Mouse (Mus musculus): ENCODE measurements around the gene Ttc39a.

Ttc39a gene

DNA sequence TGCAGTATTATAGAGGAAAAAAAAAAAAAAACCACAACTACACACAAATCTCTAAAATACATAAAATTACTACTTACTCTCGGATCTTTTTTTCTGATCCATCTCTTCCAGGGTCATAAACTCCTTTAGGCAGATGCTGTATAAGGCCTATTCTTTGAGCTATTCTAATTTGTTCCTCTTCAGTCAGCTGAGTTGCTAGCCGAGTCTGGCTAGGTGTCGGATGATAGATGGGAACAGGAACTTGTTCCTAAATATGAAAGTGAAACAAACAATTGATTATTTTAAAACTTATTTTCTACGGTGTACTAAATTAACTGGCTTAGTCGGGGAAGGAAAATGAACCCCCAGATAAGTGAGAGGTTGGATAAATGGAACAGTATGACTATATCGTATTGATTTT lies 50.4 kb downstream of the Ttc39a start:
- DNase-seq (ENCODE audit: low read depth, low spot score), result no peak

- no peak for DNase-seq (ENCODE audit: low read depth, low spot score)
Observed at GRCm38 (mm10) chr4:109460421-109461179, 54.2 kb downstream of the Ttc39a start.

DNA sequence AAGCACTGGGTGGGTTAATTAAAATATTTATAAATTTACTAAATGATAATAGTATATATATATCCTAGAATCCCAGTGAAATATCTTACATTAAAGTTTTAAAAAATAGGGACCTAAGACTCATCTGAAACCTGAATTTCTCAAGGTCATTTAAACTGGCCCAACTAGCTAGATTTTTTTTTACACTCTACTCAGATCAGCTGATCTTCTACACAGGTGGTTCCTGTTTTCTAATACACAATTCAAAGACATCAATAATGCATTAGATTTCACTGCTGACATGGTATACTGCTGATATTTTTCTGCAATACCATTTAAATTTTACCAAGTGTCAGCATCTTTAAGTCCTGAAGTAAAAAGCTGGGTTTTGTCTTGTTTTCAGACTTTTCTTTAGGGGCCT lies 57.5 kb downstream of the Ttc39a start:
- no peak for DNase-seq (ENCODE audit: low read depth, low spot score)

- no peak for DNase-seq (ENCODE audit: low read depth, low spot score)
Observed at GRCm38 (mm10) chr4:109467687-109468086, 61.3 kb downstream of the Ttc39a start.

- DNase-seq (ENCODE audit: low read depth, low spot score), result no peak
Observed at GRCm38 (mm10) chr4:109471606-109472005, 65.2 kb downstream of the Ttc39a start.

GRCm38 (mm10) chr4:109472566-109472965 lies 66.1 kb downstream of the Ttc39a start:
- no peak for DNase-seq (ENCODE audit: low read depth, low spot score)

DNA sequence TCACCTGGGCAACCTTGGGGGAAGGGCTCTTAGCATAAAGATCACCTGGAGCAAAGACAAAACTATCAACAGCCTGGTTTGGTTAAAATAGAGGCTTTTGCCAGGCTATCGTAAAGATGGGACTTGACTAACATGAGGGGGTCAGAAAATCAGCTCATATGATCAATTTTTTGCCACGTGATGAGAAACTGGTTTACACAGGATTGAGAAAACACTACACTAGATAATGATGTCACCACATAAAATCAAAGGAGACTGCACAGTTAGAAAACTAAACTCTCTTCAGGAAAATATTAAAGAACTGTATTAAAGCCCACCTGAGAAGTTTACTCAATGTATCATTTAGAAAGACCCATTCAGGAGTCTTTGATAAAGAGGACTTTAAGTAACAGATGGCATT lies 68.7 kb downstream of the Ttc39a start:
- no peak for DNase-seq (ENCODE audit: low read depth, low spot score)

DNA sequence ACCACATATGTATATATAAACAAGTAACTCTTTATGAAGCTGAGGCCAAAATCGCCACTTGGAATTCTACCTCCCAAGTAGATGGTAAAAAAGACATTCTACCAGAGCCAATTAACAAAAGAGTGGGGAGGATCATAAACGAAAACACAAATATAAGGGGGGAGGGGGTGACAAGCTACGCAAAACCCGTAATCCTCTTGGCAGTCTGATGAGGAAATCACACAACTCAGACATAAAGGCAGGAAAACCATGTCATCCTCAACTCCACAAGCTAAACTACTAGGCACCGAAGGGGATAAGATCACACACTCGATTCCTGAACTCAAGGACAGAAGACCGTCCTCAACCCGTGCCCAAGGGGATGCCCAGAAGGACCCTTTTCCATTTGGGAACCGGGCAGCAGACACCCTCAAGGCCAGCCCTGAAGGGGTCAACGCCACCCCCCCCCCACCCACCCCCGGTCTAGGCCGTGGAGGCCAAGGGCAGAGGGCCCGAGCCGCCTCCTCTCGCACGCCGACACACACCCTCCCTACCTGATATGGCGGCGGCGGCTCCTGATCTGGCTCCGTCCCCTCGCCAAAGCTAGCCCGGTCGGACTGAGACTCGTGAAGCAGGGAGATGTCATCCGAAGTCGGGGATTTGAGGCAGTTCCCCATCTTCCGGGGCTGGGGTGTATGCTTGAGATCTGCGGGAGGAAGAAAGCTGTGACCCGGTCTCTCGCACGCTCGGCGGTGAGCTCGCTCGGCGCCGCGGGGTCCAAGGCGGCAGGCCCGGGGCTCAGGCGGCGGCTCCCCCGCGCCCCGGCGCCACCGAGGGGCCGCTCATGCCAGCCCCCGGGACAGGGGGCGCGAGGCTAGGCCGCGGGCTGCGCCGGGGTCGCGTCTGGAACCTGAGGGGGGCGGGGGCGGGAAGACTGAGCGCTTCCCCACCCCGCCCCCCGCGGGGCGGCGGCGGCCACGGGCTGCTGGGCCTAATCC lies 69.4 kb downstream of the Ttc39a start:
- DNase-seq (ENCODE audit: low read depth, low spot score), result no peak

DNA sequence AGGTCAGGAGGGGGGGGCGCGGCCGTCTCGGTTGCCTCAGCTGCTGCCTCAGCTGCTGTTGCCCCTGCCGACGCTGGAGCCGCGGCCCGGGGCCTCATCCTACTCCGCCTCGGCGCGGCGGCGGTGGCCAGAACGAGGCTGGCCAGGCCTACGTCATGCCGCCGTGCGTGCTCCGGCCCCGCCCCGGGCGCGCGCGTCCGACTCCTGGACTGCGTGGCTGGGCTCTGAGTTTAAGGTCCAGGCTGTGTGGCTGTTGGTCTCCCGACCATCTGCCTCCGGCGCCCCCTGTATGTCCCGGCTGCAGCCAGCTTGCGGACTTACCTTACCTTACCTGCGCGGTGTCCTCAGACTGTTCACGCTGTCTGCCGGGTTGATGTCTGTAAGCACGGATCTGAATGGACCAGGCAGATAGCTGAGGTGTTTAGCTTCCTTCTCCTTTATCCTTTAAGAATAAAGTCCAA lies 70.2 kb downstream of the Ttc39a start:
- peak; percentile 67 for DNase-seq (ENCODE audit: low read depth, low spot score)

DNA sequence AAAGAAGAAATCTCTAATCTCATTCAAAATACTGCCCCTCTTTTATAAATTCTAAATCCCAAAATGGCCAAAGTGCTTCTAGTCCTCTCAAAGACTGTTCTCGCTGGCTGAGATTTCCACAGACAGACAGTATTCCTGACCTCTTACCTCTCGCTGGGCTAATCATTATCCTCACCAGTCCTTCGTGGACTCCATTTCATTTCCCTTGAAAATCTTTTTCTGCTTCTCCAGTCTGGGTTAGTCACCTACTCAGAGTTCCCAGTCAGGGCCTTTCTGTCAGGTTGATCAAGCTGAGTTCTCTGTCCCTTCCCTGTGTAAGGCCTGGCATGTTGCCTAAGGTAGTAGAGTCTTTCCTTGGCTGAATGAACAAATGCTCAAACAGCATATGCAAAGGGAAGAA lies 71.0 kb downstream of the Ttc39a start:
- DNase-seq (ENCODE audit: low read depth, low spot score), result no peak

- DNase-seq (ENCODE audit: low read depth, low spot score), result no peak
Observed at GRCm38 (mm10) chr4:109481424-109481823, 75.0 kb downstream of the Ttc39a start.

DNA sequence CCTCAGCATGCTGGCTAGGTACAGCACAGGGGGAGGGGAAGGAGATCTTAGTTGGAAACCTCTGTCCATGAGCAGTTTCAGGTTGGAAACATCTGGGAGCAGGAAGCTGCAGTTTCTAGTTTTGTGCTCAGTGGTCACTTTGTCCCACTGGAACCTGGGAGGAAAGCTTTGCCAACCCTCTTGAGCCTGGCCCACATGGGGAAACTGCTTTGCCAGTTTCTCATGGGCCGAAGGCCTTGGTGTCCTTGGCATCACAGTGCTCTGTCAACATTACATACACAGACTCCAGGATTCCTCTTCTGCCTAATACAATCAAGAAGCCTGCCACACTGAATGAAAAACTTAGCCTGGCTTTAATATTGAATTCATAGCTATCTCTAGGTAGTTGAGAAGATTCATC lies 76.3 kb downstream of the Ttc39a start:
- DNase-seq (ENCODE audit: low read depth, low spot score), result no peak

GRCm38 (mm10) chr4:109484621-109485020 lies 78.2 kb downstream of the Ttc39a start, which contains the start of gene Rnf11:
Gene Rnf11, minus strand, starts transcription at chr4:109484728.
- no peak for DNase-seq (ENCODE audit: low read depth, low spot score)

- no peak for DNase-seq (ENCODE audit: low read depth, low spot score)
Observed at GRCm38 (mm10) chr4:109488812-109489211, 82.4 kb downstream of the Ttc39a start.

DNA sequence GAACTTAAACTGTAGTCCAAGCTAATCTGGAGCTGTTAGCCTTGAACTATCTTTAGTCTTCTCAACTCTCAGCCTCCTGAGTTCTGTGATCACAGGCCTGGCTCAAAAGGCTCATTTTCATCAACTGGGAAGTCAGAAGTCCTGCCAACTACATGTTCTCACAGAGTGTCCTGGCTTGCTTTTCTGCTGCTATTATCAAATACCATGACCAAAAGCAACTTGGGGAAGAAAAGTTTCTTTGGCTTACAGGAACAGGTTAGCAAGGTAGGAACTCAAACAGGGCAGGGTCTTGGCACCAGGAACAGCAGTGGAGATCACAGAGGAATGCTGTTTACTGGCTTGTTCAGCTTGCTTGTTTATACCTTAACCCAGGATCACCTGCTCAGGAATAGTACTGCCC lies 87.2 kb downstream of the Ttc39a start:
- DNase-seq (ENCODE audit: low read depth, low spot score), result no peak
